Mouse (Mus musculus) intestine, embryonic 14.5 days (tissue): ENCODE data around the gene Adarb2. TPM values are rescaled to one million over a fixed set of nuclear protein-coding genes. Genes with fewer than 3 reads are reported as not detected.

Experiments used
- ATAC-seq: fragments of 200-750 bp; cut with Nextera tagmentation; replicated peaks from 2 replicates; pipeline ENCODE4 v1.8.0; 2017; ENCODE audit warnings: low read depth, moderate number of reproducible peaks, moderate TSS enrichment, moderate library complexity; ENCODE audit not compliant: low FRiP score, low TSS enrichment
- DNase-seq: peaks from one replicate; pipeline ENCODE4 v3.0.0-alpha.2; 2018; ENCODE audit warnings: low spot score
- H3K27ac ChIP-seq: fragments of 300-500 bp; sonication (generic); 2 replicates; pipeline ENCODE4 v1.5.1; 2014; ENCODE audit warnings: low read depth, mild to moderate bottlenecking, control low read depth
- H3K27me3 ChIP-seq: fragments of 300-500 bp; sonication (generic); replicated peaks from 2 replicates; pipeline ENCODE4 v1.6.1; 2014; ENCODE audit warnings: low read length, control low read depth; ENCODE audit not compliant: control insufficient read depth, insufficient read depth
- H3K36me3 ChIP-seq: fragments of 300-500 bp; sonication (generic); 2 replicates; pipeline ENCODE4 v1.6.1; 2014; ENCODE audit warnings: low read length, control low read depth; ENCODE audit not compliant: control insufficient read depth, insufficient read depth
- H3K4me1 ChIP-seq: fragments of 300-500 bp; sonication (generic); replicated peaks from 2 replicates; pipeline ENCODE4 v1.6.1; 2014; ENCODE audit warnings: low read length, control low read depth, mixed read lengths; ENCODE audit not compliant: control insufficient read depth, insufficient read depth
- H3K4me2 ChIP-seq: fragments of 300-500 bp; sonication (generic); 2 replicates; pipeline ENCODE4 v1.6.1; 2014; ENCODE audit warnings: low read length
- H3K4me3 ChIP-seq: fragments of 300-500 bp; sonication (generic); 2 replicates; pipeline ENCODE4 v1.5.1; 2014; ENCODE audit warnings: low read depth, low read length, control low read depth, mixed read lengths
- H3K9ac ChIP-seq: fragments of 300-500 bp; sonication (generic); 2 replicates; pipeline ENCODE4 v1.6.1; 2014; ENCODE audit warnings: mild to moderate bottlenecking, low read length
- H3K9me3 ChIP-seq: fragments of 300-500 bp; sonication (generic); 2 replicates; pipeline ENCODE4 v1.6.1; 2016; ENCODE audit warnings: low read length, control low read depth; ENCODE audit not compliant: control insufficient read depth
- WGBS: fragments of 180-500 bp; shearing (Covaris S2); extraction: QIAGEN DNeasy Blood & Tissue Kit; methylation state at CpG from one replicate; pipeline ENCODE4 v1.1.7; 2014; 5-methylcytosine and 5-hydroxymethylcytosine counted together
- polyA plus RNA-seq: library from polyadenylated mRNA; unstranded; fragments of >200 nt; fragmentation: Nextera tagmentation; extraction: Ambion mirVana; gene quantifications from 2 replicates; pipeline ENCODE4 v1.2.1, GENCODE M21; 2014

Adarb2 gene
- polyA plus RNA-seq, 1 experiment from 2014 or later: 1.7 TPM

DNA sequence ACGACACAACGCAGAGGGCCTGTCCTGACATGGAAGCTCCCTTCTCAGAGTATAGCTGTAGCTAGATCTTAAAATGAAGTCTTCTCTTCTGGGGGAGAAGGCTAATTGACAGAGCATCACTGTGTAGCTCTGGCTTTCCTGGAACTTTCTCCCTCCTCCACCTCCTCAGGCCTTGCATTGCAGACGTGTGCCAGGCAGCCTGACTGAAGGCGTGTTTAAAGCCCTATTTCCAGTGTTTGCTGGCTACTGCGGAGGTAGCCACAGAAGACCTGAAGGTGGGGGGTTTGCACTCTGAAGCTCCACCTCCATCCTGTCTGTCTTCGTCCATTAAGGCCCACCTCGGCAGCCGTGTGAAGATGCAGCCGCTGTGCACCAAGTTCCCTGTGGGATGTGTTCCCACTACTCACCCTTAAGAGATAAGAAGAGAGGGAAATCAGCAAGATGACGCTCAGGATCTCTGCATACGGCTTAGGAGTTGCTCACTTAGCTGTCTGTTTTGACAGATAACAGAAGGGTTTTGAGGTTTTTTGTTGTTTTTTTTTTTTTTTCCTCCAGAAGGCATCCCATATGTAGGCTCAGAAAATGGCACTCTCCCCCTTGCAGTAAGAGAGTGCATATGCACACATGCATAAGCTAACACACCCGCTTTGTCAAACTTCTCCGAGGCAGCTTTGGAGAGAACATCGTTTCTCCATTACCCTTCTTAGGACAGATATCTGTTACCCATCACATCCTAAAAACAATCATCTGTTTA, 581.8 kb downstream of the Adarb2 start:
- Histone ChIP-seq H3K9ac (no peak overlapping the region), H3K4me2 (peak overlapping the region; percentile 23), H3K9me3 (no peaks in the 10 kb centered on the region), H3K27me3 (no peaks in the 10 kb centered on the region), H3K27ac (no peak overlapping the region), H3K36me3 (no peaks in the 10 kb centered on the region), H3K4me1 (no peaks in the 10 kb centered on the region), H3K4me3 (no peak overlapping the region)
- WGBS: 61% methylated on average over 14 of the region's 14 CpGs
- ATAC-seq (no peak), DNase-seq (no peak)

DNA sequence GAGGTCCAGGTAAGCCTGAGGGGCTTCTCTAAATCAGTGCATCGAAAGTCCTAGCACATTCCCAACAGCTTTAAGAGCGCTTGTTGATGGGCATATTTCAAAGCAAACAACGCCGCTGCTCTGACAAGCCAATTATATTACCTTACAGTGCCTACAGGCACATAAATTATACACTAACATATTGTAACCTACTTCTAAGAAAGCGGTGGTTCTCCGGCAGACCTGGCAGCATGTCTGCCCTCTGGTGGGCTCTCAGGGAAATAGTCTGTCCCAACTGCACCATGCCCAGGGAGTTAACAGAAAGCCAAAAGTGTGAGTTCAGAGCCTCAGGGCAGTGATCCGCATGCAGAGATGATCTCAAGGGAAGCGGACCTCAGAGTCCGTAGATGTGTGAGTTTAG, 582.5 kb downstream of the Adarb2 start:
- Histone ChIP-seq H3K4me3 (no peak overlapping the region), H3K27ac (no peak overlapping the region), H3K9ac (no peak overlapping the region), H3K36me3 (no peaks in the 10 kb centered on the region), H3K4me1 (no peaks in the 10 kb centered on the region), H3K9me3 (no peaks in the 10 kb centered on the region), H3K27me3 (no peaks in the 10 kb centered on the region), H3K4me2 (peak overlapping the region; percentile 23)
- DNase-seq (peak; percentile 60), ATAC-seq (0 out of 2 replicates have a peak, but pooled peaks have one; percentile 57)
- 43% methylated on average over 9 of the region's 9 CpGs for WGBS

GRCm38 (mm10) chr13:8793217-8793616, 590.6 kb downstream of the Adarb2 start:
- H3K9ac ChIP-seq: no peak overlapping the region
- no peak overlapping the region for H3K4me3 ChIP-seq
- H3K9me3 ChIP-seq: no peaks in the 10 kb centered on the region
- H3K4me2 ChIP-seq: no peak overlapping the region
- no peaks in the 10 kb centered on the region for H3K36me3 ChIP-seq
- no peak overlapping the region for H3K27ac ChIP-seq
- WGBS: 65% methylated on average over 8 of the region's 8 CpGs
- DNase-seq (no peak), ATAC-seq (no peak)
- H3K27me3 ChIP-seq: no peaks in the 10 kb centered on the region
- H3K4me1 ChIP-seq: no peaks in the 10 kb centered on the region

DNA sequence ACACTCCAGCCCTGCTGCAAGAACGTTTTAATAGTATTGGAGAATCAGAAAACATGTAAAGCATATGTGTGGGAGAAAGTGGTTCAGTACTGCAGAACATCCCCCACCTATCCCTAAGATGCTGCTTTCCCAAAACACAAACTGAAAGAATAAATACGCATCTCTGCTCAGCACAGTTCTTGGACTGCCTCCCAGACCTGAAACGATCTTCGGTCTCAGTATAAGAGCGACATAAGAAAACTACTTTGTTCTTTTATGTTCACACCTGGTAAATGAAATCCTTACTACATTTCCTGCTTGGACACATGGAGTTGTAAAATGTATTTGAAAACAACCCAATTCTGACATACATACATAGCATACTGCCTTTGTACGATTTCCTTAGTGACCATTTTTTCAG, 597.9 kb downstream of the Adarb2 start:
- H3K36me3 ChIP-seq: peaks cover 12% of the 10 kb centered on the region
- H3K27me3 ChIP-seq: no peaks in the 10 kb centered on the region
- H3K4me1 ChIP-seq: no peaks in the 10 kb centered on the region
- H3K9me3 ChIP-seq: no peaks in the 10 kb centered on the region
- no peak overlapping the region for H3K27ac ChIP-seq
- no peak overlapping the region for H3K4me2 ChIP-seq
- WGBS: 84% methylated on average over 6 of the region's 6 CpGs
- no peak overlapping the region for H3K9ac ChIP-seq
- DNase-seq (no peak), ATAC-seq (no peak)
- H3K4me3 ChIP-seq: no peak overlapping the region

DNA sequence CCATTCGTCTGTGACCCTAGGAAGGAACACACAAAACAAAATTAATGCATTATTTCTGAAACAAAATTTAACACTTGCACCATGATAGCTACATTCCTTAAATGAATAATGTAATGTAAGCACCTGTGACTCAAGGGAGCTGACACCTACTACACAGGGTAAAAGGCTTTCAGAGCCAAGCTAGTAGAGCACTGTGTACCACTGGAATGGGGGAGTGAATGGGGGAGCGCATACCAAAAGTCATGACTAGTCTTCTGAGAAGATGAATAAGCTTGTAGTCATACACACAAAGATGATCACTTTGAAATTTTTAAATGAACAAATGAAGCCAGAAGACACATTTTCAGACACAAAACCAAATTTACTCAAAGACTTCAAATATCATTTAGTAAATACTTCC, 603.3 kb downstream of the Adarb2 start:
- H3K4me2 ChIP-seq: no peak overlapping the region
- WGBS: 91% methylated on average over 2 of the region's 2 CpGs
- H3K4me1 ChIP-seq: no peaks in the 10 kb centered on the region
- no peak for DNase-seq
- ATAC-seq: no peak
- H3K27ac ChIP-seq: no peak overlapping the region
- peaks cover 16% of the 10 kb centered on the region for H3K36me3 ChIP-seq
- no peaks in the 10 kb centered on the region for H3K9me3 ChIP-seq
- H3K27me3 ChIP-seq: no peaks in the 10 kb centered on the region
- no peak overlapping the region for H3K9ac ChIP-seq
- H3K4me3 ChIP-seq: no peak overlapping the region
